Mouse (Mus musculus) adrenal gland, adult 18-20 months (tissue): ENCODE measurements around the gene Clpx. TPM values are rescaled to one million over a fixed set of nuclear protein-coding genes. Genes with fewer than 3 reads are reported as not detected.
"Not testable (repeated sequence)": the region's sequence is repeated elsewhere in the genome, so short reads cannot be mapped to it uniquely, and the experiment has no call there.

ENCODE experiments used
- DNase-seq, 2 experiments: peaks; one replicate each; pipeline ENCODE4 v3.0.0; 2021 to 2022; ENCODE audit warnings: low spot score in 2 of 2
- long read RNA-seq, 2 experiments: library from polyadenylated mRNA; stranded (forward); transcript quantifications; one replicate each; pipeline ENCODE4 v2.0.0; 2021
- total RNA-seq, 2 experiments: library from RNA; stranded (reverse); gene quantifications; 1 replicate in 1 of 2; 2 replicates in 1 of 2; pipeline ENCODE4 v1.2.3; 2021

Clpx gene
- 10 to 100 TPM; 66.7 to 75.1 TPM for total RNA-seq
- long read RNA-seq, experiment 1, transcript Clpx-201 (14 exons, 2,885 nt) = major isoform, 100 of 132 reads
- long read RNA-seq, experiment 1, transcript Clpx-202 (13 exons, 2,809 nt) = minor isoform, 19 of 132 reads
- long read RNA-seq, experiment 1, partial matches to known transcripts = 2 of 132 reads
- long read RNA-seq, experiment 1, other reads (novel, unspliced or antisense) = 11 of 132 reads
- long read RNA-seq, experiment 2, transcript Clpx-201 (14 exons, 2,885 nt) = major isoform, 281 of 359 reads
- long read RNA-seq, experiment 2, transcript Clpx-202 (13 exons, 2,809 nt) = minor isoform, 51 of 359 reads
- long read RNA-seq, experiment 2, partial matches to known transcripts = 10 of 359 reads
- long read RNA-seq, experiment 2, other reads (novel, unspliced or antisense) = 17 of 359 reads

DNA sequence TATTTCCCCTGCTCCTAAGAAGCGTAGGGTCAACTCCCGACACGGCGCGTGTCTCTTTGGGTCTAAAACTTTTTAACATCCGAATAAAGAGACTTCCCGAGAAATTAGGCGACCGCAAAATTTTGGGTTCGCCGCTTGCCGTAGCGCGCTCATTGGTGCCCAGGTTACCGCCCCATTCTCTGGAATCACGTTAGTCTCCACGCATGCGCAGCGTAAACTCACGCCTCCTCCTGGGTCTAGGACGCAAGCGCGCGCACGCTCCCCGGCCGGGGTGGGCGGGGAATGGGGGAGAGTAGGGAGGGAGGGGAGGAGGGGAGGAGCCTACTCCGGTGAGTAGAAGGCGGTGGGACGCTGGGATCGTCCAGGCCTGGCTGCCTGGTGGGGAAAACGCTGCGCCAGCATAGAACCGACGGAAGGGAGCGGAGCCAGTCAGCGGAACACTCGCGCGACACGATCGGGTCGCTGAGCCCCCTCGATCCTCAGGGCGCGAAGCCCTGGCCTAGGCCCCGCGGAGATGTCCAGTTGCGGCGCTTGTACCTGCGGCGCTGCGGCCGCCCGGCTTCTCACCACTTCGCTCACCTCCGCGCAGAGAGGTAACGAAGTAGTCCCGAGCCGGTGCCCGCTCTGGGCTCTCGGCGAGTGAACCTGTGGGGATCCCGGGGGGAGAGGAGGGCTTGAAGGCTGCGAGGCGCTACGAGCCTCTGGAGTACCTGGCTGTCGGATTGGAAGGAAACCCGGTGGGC is at the start of gene Clpx:
Gene Clpx, plus strand, starts transcription at position 288 of the 743 bp plus-strand sequence.
- DNase-seq = peak; percentile 97 to 98

- no peak for DNase-seq
Observed at GRCm38 (mm10) chr9:65247502-65248376, 46.3 kb upstream of the Clpx start.

DNA sequence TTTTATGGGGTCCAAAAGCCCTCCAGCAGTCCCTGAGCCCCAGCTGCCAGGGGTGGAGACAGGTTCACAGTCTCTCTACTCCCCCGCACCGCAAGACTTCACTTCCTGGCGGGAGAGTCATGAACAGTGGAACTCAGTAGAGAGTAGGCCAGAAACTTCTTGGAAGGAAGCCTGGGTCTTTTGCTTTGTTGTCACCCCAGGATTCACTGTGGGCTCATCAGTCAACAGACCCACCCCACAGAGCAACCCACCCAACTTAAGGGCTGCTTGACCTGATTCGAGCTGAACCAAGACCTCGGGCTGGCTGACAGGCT is 45.7 kb upstream of the Clpx start:
- no peak for DNase-seq

GRCm38 (mm10) chr9:65252026-65252425 is 42.0 kb upstream of the Clpx start:
- DNase-seq = peak in 1 of 2 experiments; percentile 37

DNA sequence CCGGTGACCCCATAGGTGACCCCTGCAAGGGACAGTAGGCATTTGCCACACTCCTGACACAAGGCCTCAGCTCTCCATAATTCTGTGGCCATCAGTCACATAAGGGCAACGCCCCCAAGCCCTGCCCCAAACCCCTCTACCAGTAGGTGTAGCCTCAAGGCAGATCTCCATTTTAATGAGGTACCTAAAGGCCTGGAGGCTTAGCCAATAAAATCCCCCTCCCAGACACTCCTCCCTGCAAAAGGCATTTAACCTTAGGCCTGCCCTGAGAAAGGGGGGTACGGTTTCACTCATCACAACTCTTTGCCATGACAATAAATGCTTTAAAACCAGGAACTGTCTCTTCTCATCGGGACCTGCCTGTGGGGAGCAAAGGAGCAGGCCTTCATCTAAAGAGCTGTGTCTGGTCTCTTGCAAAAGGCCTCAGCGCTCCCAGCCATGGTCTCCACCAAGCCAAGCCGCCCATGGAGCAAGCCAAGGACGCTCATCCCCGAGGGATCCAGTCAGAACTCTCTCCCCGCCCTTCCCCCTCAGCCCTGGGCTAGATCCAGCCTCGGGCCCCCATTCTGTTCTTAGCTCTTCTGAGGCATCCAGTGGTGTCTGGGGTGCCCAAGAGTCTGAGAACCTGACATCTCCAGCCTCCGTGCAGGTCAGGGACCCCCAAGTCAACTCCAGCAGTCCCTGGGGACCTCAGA is 38.0 kb upstream of the Clpx start:
- DNase-seq = no peak

DNA sequence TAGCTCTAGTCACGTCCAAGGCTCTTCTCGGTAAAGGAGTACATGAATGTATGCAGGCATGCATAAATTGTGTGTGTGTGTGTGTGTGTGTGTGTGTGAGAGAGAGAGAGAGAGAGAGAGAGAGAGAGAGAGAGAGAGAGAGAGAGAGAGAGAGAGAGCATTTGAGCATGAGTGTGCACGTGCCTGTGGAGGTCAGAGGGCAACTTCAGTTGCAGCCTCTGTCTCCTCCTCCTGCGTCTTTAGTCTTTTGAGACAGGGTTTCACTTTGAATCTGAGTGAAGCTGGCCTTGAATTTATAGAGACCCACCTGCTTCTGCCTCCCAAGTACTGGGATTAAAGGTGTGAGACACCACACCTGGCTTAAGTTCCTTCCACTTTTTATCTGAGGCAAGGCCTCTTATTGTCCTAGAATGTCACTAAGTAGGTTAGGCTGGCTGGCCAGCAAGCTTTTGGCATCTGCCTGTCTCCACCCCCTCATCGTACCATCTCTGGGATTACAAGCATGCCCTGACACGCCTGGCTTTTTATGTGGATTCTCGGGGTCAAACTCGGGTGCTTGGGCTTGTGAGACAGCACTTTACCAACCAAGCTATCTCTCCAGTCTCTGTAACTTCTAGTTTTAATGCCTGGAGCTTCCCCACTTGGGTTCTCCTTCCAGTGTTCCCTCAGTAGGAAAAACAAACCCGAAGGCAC is 36.7 kb upstream of the Clpx start:
- DNase-seq = no peak

GRCm38 (mm10) chr9:65259366-65259765 is 34.7 kb upstream of the Clpx start:
- DNase-seq = no peak

- DNase-seq = no peak
Observed at GRCm38 (mm10) chr9:65261591-65262230, 32.3 kb upstream of the Clpx start.

- no peak for DNase-seq
Observed at GRCm38 (mm10) chr9:65262641-65263120, 31.4 kb upstream of the Clpx start.

DNA sequence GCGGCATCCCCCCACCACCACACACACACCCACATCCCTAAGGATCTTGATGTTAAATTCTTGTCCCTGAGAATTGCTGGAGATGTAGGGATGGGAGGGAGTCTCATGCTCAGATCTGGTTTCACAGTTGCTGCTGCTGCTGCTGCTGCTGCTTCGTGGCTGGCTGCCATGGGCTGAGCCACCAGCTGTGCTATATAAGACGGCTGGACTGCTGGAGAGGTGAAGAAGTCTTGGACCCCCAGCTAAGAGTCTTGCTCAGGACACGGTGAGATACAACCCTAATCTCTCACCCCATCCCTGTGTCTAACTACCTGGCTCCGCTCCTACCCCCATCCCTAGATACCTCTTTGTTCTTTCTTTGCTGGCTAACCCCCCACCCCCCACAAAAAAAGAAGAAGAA is 29.1 kb upstream of the Clpx start, which contains the start of gene Cilp:
Gene Cilp, plus strand, starts transcription at position 222 of the 400 bp plus-strand sequence.
- no peak for DNase-seq

GRCm38 (mm10) chr9:65267742-65268515 is 26.1 kb upstream of the Clpx start:
- DNase-seq = no peak

GRCm38 (mm10) chr9:65273048-65273809 is 20.8 kb upstream of the Clpx start:
- DNase-seq = no peak

GRCm38 (mm10) chr9:65273873-65274272 is 20.2 kb upstream of the Clpx start:
- no peak for DNase-seq

GRCm38 (mm10) chr9:65274851-65275250 is 19.2 kb upstream of the Clpx start:
- not testable (repeated sequence) for DNase-seq

DNA sequence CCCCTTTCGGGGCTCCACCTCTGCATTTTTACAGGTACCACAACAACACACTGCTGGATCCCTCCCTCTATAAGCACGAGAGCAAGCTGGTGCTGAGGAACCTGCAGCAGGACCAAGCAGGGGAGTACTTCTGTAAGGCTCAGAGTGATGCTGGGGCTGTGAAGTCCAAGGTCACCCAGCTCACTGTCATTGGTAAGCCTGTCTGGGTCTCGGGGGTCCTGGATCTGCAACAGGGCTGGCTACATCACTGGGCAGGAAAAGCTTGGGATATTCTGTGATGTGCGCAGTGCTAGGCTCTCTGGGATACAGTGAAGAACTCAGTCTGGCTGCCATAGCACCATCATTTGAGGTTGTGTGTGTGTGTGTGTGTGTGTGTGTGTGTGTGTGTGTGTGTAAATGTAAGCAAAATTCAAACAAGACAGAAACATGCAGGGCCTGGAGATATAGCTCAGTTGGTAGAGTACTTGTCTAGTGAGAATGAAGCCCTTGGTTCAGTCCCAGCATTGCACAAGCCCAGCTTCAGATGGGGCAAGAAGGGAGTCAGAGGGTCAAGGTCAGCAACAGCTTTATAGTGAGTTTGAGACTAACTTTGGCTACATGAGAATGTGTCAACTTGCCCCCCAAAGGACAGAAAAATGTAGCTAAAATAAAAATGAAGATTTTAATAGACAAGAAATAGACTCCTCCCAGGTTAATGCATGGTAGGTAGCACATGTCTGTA is 18.1 kb upstream of the Clpx start:
- DNase-seq = no peak

DNA sequence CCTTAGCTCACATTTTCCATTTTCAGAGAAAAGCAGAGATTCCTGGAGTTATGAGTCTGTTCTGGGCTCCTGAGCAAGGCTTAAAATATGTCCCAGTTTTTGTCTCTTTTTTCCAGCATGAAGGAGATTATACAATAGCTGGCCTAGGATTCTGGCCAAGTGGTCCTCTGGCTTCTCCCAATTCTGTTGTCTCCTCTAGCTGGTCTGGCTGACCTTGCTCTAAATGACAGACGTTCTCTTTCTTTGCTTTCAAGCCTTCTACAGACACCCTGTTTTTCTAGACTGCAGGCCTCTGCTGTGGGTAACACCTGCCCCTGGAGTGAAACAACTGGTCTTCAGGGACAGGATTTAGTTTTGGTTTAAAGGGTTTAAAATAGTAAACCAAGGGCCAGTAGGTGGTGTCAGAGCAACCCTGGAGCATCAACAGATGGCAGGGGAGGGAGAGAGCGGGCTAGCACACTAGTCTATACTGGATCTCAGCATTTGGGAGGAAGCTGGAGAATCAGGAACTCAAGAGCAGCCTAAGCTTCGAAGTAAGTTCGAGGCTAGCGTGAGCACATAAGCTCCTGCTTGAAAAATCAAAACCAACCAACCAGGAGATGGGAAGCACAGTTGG is 12.4 kb upstream of the Clpx start:
- DNase-seq = no peak

DNA sequence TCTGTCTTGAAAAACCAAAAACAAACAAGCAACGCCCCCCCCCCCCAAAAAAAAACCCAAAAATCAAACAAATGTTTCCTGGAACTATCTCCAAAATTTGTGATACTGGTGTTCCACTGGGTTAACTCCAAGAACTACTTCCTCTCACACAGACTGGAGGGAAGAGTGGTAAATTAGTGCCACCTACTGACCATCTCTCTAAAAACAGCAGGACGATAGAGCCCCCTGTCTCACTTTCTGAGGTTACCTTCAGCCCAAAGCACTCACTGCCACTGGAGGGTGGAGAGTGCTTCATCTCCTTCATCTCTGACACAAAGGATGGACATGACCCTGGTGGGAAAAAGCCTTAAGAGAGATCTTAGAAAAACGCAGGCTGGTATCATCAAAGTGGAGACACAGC is 10.8 kb upstream of the Clpx start:
- DNase-seq = no peak
